Mouse (Mus musculus) embryonic facial prominence, embryonic 10.5 days (tissue): ENCODE measurements around the gene Arpc3. TPM values are rescaled to one million over a fixed set of nuclear protein-coding genes. Genes with fewer than 3 reads are reported as not detected.

Experiments used
- DNase-seq: peaks from one replicate; pipeline ENCODE4 v3.0.0-alpha.2; 2017; ENCODE audit warnings: low spot score
- H3K27ac ChIP-seq: fragments of 300-500 bp; sonication (generic); replicated peaks from 2 replicates; pipeline ENCODE4 v1.5.1; 2016; ENCODE audit warnings: mild to moderate bottlenecking
- H3K27me3 ChIP-seq: fragments of 300-500 bp; sonication (generic); replicated peaks from 2 replicates; pipeline ENCODE4 v1.6.1; 2016; ENCODE audit warnings: low read depth, mild to moderate bottlenecking; ENCODE audit not compliant: poor library complexity, severe bottlenecking
- H3K36me3 ChIP-seq: fragments of 300-500 bp; sonication (generic); replicated peaks from 2 replicates; pipeline ENCODE4 v1.6.1; 2016; ENCODE audit warnings: mild to moderate bottlenecking, moderate library complexity
- H3K4me1 ChIP-seq: fragments of 300-500 bp; sonication (generic); 2 replicates; pipeline ENCODE4 v1.6.1; 2016
- H3K4me3 ChIP-seq: fragments of 300-500 bp; sonication (generic); 2 replicates; pipeline ENCODE4 v1.5.1; 2016; ENCODE audit warnings: mild to moderate bottlenecking, moderate library complexity
- H3K9me3 ChIP-seq: fragments of 300-500 bp; sonication (generic); 2 replicates; pipeline ENCODE4 v1.6.1; 2016; ENCODE audit warnings: mild to moderate bottlenecking
- WGBS: fragments of 180-500 bp; shearing (Covaris S2); methylation state at CpG from one replicate; pipeline ENCODE4 v1.1.7; 2016; 5-methylcytosine and 5-hydroxymethylcytosine counted together
- polyA plus RNA-seq: library from polyadenylated mRNA; unstranded; fragments of >200 nt; fragmentation: Nextera tagmentation; extraction: Ambion mirVana; gene quantifications from 2 replicates; pipeline ENCODE4 v1.2.1, GENCODE M21; 2016

The Arpc3 gene
- polyA plus RNA-seq, 1 experiment from 2014 or later, result 85.5 TPM

DNA sequence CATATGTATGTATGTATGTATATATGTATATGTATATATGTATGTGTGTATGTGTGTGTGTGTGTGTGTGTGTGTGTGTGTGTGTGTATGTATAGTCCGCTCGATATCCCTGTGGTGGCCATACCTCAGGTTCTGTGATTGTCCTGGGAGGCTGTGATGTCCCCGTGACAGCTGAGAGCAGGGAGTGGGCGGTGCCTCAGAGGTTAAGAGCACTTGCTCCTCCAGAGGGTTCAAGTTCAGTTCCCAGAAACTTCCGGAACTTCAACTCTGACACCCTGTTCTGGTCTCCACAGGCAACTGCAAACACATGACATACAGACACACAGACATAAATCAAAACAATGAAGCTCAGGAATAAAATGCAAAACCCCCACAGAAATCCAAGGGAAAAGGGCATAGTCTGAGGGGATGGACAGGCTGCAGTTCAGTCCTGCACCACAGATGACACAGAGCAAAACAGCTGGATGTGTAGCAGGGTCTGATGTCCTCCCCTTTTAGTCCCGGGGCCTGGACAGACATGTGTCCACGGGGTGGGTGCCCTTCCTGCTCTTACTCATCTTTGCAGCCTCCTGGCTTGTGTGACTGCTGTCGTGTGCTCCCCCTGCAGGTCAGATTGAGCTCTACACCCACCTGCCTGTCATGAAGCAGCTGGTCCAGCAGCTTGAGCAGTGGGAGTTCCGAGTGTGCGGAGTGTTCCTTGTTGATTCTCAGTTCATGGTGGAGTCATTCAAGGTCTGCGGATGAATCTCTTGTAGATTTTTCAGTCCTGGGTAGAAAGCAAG is 12.1 kb upstream of the Arpc3 start:
- peaks cover 77% of the 10 kb centered on the region for H3K36me3 ChIP-seq
- 63% methylated on average over 11 of the region's 11 CpGs for WGBS
- H3K27me3 ChIP-seq, result no peaks in the 10 kb centered on the region
- H3K4me1 ChIP-seq, result no peaks in the 10 kb centered on the region
- H3K27ac ChIP-seq, result no peak overlapping the region
- H3K4me3 ChIP-seq, result no peak overlapping the region
- DNase-seq, result peak; percentile 78
- no peaks in the 10 kb centered on the region for H3K9me3 ChIP-seq

DNA sequence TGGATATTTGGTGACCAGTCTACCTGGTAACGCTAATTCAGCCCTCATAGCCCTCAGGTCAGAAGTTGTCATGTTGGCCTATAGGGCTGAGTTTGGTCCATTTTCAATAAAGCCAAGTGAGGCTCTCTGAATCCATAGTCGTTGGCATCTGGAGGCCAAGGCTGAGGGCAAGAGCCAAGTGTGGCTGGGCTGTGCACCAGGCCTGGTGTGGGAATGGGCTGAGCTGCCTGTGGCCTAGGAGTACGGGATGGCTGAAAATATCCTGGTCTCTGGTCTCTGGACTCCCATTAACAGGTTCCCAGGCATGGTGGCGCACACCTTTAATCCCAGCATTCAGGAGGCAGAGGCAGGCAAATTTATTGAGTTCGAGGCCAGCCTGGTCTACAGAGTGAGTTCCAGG is 1.7 kb upstream of the Arpc3 start:
- peaks cover 8% of the 10 kb centered on the region; the same call in 1 of the 2 replicates for H3K36me3 ChIP-seq
- H3K4me3 ChIP-seq, result 0 out of 2 replicates have a peak overlapping the region, but pooled peaks have one; percentile 6
- no peak overlapping the region for H3K27ac ChIP-seq
- WGBS, result 89% methylated on average over 5 of the region's 5 CpGs
- no peaks in the 10 kb centered on the region for H3K27me3 ChIP-seq
- no peak for DNase-seq
- no peaks in the 10 kb centered on the region for H3K9me3 ChIP-seq
- peaks cover 12% of the 10 kb centered on the region for H3K4me1 ChIP-seq

DNA sequence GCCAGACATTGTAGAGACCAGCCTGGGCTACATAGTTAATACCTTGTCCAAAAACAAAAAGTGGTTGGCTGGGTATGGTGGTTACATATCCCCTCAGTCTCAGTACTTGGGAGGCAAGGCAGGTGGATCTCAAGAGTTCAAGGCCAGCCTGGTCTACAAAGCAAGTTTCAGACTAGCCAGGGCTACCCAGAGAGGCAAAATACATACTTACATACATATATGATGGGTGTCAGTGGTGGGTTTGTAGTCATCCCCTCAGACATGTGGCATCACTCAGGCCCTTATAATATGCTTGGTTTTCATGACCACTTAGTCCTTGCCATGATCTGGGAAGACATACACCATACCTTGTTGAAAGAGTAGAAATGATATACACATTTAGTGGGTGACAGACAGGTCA is 1.0 kb upstream of the Arpc3 start:
- Histone ChIP-seq H3K27ac (no peak overlapping the region), H3K4me3 (no peak overlapping the region), H3K27me3 (no peaks in the 10 kb centered on the region), H3K36me3 (peaks cover 12% of the 10 kb centered on the region; the same call in 1 of the 2 replicates), H3K9me3 (no peaks in the 10 kb centered on the region), H3K4me1 (peaks cover 12% of the 10 kb centered on the region)
- no peak for DNase-seq

DNA sequence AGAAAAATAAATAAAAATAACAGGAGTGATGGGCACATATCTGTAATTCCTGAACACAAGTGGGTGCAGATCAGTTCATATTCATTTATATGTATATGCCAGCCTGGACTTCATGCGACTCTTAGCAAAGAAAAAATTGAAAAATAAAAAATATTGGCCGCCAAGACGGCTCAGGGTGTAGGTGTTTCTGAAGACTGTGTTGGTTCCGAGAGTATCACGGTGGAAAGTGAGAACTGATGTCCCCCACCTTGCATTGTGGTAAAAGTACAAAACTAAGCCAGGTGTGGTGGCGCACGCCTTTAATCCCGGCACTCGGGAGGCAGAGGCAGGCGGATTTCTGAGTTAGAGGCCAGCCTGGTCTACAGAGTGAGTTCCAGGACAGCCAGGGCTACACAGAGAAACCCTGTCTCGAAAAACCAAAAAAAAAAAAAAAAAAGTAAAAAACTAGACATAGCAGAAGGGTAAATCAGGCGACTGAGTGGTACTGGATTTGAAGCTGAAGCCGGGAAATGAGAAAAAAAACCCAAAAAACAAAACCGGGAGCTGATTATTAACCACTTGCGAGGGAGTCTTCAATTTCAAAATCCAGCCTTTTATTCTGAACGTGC is 396 bp upstream of the Arpc3 start:
- H3K4me1 ChIP-seq, result peaks cover 12% of the 10 kb centered on the region
- 54% methylated on average over 16 of the region's 16 CpGs for WGBS
- H3K4me3 ChIP-seq, result peak overlapping the region; percentile 92
- no peaks in the 10 kb centered on the region for H3K27me3 ChIP-seq
- peak overlapping the region; percentile 84; the same call in 1 of the 2 replicates for H3K27ac ChIP-seq
- H3K9me3 ChIP-seq, result no peaks in the 10 kb centered on the region
- DNase-seq, result no peak
- peaks cover 12% of the 10 kb centered on the region; the same call in 1 of the 2 replicates for H3K36me3 ChIP-seq

DNA sequence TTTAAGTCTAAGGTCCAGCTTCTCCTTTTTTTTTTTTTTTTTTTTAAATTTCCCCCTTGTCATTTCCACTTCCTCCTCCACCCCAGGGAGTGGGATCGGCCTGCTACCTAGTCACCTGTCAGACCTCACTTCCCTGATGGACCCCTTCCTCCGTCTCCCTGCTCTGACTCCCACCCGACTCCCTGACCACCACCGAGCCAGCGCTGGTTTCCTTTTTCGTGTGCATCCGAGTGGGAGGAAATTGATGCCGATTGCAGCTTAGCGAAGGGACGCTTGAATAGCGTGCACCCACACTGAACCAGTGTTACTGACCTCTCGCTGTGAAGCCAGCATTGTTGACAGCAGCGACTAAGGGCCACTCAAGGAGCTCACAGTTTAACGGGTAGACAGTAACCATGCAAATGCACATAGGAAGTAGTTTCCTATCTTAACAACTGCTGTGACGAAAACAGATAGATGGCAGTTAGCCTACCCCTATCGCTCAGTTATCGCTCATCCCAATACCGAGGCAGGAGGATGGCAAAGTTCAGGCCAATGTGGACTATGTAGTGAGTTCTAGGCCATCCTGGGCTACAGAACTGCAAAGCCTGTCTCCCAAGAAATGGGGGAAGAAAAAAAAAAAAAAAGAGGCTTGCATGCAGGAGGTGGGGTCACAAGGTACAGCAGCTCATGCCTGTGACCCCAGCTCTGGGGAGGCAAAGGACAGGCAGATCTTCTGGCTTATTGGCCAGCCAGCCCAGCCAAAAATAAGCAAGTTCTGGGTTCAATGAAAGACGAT is 738 bp downstream of the Arpc3 start:
- H3K9me3 ChIP-seq, result no peaks in the 10 kb centered on the region
- no peak for DNase-seq
- H3K4me3 ChIP-seq, result peak overlapping the region; percentile 92
- H3K27me3 ChIP-seq, result no peaks in the 10 kb centered on the region
- 17% methylated on average over 19 of the region's 19 CpGs for WGBS
- peaks cover 22% of the 10 kb centered on the region for H3K36me3 ChIP-seq
- H3K4me1 ChIP-seq, result peaks cover 12% of the 10 kb centered on the region
- H3K27ac ChIP-seq, result peak overlapping the region; percentile 84; the same call in 1 of the 2 replicates

DNA sequence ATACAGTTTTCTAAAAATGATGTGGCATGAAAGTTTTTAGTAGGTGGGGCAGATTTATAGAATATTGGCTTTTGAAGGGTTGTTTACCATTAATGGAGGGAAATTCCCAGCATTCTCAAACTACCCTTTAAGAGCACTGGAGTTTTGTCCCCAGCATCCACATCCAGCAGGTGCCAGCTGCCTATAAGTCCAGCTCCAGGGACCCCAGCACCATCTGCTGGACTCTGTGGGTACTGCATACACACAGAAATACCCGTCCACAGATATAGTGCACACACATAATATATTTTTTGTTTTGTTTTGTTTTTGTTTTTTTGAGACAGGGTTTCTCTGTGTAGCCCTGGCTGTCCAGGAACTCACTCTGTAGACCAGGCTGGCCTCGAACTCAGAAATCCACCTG is 2.2 kb downstream of the Arpc3 start:
- WGBS, result 47% methylated on average over 2 of the region's 2 CpGs
- Histone ChIP-seq H3K27ac (no peak overlapping the region), H3K36me3 (peaks cover 35% of the 10 kb centered on the region), H3K27me3 (no peaks in the 10 kb centered on the region), H3K4me1 (peaks cover 12% of the 10 kb centered on the region), H3K4me3 (no peak overlapping the region), H3K9me3 (no peaks in the 10 kb centered on the region)
- peak; percentile 80 for DNase-seq

DNA sequence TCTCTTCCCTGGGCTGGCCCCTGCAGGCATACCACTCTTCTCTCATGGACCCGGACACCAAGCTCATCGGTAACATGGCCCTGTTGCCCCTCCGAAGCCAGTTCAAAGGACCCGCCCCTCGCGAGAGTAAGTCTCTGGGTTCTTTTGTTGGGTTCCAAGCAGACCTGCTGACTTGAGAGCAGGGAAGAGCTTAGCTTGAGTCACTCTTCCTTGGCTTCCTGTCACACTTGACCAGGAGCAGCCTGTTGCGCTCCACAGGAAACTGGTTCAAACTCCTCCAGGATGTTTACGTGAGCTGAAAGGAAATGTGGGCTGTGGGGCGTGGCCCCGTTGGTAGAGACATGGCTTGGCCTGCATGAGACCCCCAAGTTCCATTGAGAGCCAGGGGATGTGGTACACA is 5.1 kb downstream of the Arpc3 start:
- H3K4me3 ChIP-seq, result no peak overlapping the region
- no peaks in the 10 kb centered on the region for H3K9me3 ChIP-seq
- peaks cover 62% of the 10 kb centered on the region for H3K36me3 ChIP-seq
- peaks cover 12% of the 10 kb centered on the region for H3K4me1 ChIP-seq
- no peak overlapping the region for H3K27ac ChIP-seq
- WGBS, result 89% methylated on average over 10 of the region's 10 CpGs
- H3K27me3 ChIP-seq, result no peaks in the 10 kb centered on the region
- DNase-seq, result no peak

DNA sequence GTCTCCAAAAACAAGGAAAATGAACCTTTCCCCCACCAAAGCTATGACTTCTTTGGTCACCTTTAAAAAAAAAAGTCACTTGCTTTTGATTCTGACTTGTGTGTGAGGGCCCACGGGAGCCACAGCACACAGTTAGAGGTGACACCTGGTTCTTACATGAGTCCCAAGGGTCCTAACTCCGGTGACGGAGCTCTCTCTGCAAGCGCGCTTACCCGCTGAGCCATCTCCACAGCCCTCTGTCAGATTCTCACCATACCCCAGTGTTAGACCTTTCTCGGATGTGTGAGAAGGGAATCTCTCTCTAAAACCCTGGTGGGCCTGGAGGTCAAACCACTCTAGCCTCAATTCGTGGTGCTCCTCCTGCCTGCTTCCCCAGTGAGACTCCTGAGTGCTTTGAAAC is 5.8 kb downstream of the Arpc3 start:
- 92% methylated on average over 8 of the region's 8 CpGs for WGBS
- Histone ChIP-seq H3K4me1 (peaks cover 9% of the 10 kb centered on the region), H3K9me3 (no peaks in the 10 kb centered on the region), H3K36me3 (peaks cover 69% of the 10 kb centered on the region), H3K4me3 (no peak overlapping the region), H3K27me3 (no peaks in the 10 kb centered on the region), H3K27ac (no peak overlapping the region)
- DNase-seq, result no peak

DNA sequence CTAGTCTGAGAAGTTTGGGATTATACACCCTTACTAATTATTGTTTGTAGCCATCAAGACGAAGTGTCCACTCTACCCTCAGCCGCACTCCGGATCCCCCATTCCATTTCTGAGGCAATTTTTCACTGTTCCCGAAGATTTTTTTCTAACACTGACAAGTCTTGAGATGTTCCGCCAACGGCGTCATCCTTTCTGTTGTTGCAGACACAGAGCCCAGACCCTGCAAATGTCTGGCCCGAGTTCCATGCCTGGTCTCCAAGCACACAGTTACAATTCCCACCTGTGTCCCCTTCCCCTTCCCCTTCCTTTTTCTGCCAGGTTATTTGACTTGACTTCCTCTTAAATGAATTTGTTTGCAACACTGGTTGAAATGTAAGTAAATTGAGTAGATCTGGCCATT is 8.2 kb downstream of the Arpc3 start:
- WGBS, result 93% methylated on average over 8 of the region's 8 CpGs
- Histone ChIP-seq H3K4me1 (no peaks in the 10 kb centered on the region), H3K4me3 (no peak overlapping the region), H3K27me3 (no peaks in the 10 kb centered on the region), H3K9me3 (no peaks in the 10 kb centered on the region), H3K36me3 (peaks cover 85% of the 10 kb centered on the region), H3K27ac (no peak overlapping the region)
- DNase-seq, result no peak

DNA sequence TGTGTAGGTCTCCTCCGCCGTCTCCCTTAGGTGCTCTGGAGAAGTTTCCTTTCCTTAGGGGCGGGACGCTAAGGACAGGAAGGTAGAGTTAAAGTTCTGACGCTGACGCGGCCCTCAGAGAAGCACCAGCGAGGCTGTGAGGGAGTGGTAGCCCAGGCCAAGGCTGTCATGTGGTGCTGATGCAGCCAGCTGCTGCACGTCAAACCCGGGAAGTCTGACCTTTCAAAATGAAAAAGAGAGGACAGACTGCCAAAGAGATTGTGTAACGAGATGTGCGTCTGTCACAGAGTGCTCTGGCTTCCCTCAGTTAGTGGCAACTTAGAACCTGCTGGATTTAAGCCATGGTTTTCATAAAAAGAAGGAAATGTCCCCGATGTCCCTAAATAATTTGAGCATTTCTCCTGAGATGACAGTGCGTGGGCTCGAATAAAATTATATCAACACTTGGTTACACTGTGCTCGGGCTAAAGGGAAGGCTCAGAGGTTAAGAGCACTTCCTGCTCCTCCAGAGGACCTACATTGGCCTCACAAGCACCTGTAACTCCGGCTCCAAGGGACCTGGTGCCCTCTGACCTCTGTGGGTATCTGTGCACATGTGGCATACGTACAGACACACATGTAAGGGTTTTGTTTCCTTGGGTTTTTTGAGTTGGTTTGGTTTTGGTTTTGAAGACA is 9.1 kb downstream of the Arpc3 start:
- no peaks in the 10 kb centered on the region for H3K27me3 ChIP-seq
- H3K36me3 ChIP-seq, result peaks cover 90% of the 10 kb centered on the region
- H3K4me1 ChIP-seq, result no peaks in the 10 kb centered on the region
- DNase-seq, result no peak
- H3K9me3 ChIP-seq, result no peaks in the 10 kb centered on the region
- WGBS, result 88% methylated on average over 18 of the region's 18 CpGs
- no peak overlapping the region for H3K27ac ChIP-seq
- no peak overlapping the region for H3K4me3 ChIP-seq

DNA sequence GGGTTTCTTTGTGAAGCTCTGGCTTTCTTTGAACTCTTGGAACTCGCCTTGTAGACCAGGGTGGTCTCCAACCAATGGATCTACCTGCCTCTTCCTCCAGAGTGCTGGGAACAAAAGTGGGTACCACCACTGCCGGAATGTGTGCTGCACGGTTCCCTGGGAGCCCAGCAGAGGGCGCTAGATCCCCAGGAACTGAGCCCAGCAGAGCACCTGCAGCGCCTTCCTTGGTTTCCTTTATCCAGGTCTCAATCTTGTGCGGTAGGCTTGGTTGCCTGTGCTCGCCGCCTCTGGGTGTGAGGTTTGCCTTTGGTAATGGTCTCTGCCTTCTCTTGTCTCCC is 9.6 kb downstream of the Arpc3 start:
- Histone ChIP-seq H3K36me3 (peaks cover 95% of the 10 kb centered on the region), H3K4me3 (no peak overlapping the region), H3K9me3 (no peaks in the 10 kb centered on the region), H3K4me1 (no peaks in the 10 kb centered on the region), H3K27ac (no peak overlapping the region), H3K27me3 (no peaks in the 10 kb centered on the region)
- DNase-seq, result peak; percentile 77
- WGBS, result 22% methylated on average over 8 of the region's 8 CpGs

DNA sequence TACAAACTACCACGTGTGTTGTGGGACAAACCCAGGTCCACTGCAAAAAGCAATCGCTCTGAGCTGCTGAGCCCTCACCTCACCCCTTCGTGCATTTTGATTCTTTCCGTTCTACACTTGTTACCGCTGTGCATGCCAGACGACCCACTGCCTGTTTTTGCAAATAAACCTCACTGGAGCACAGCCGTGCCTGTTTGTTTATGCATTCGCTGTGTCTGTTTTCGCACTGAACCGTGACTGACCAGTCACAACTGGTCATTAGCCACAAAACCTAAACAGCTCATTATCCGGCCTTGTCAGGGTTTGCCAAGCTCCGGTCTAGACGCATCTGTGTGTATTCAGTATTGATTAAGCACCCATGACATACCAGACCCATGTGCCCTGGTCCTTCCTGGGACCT is 10.5 kb downstream of the Arpc3 start:
- Histone ChIP-seq H3K4me3 (no peak overlapping the region), H3K9me3 (0 out of 2 replicates have a peak, but pooled peaks cover 6% of the 10 kb centered on the region), H3K36me3 (peaks cover 96% of the 10 kb centered on the region), H3K27ac (no peak overlapping the region), H3K27me3 (no peaks in the 10 kb centered on the region), H3K4me1 (no peaks in the 10 kb centered on the region)
- DNase-seq, result no peak
- 93% methylated on average over 13 of the region's 13 CpGs for WGBS
